Mouse (Mus musculus) embryonic facial prominence, embryonic 11.5 days (tissue): ENCODE measurements around the gene Nprl3. TPM values are rescaled to one million over a fixed set of nuclear protein-coding genes. Genes with fewer than 3 reads are reported as not detected.
A peak's percentile ranks its signal among the peaks of the same experiment; 100 is the strongest.
"Not testable (repeated sequence)": the region's sequence is repeated elsewhere in the genome, so short reads cannot be mapped to it uniquely, and the experiment has no call there.

Source experiments
- ATAC-seq: fragments of 200-750 bp; cut with Nextera tagmentation; replicated peaks from 2 replicates; pipeline ENCODE4 v1.8.0; 2017; ENCODE audit warnings: low read depth; ENCODE audit not compliant: insufficient number of reproducible peaks, low FRiP score, low TSS enrichment
- DNase-seq: peaks from one replicate; pipeline ENCODE4 v3.0.0-alpha.2; 2015; ENCODE audit warnings: low spot score
- H3K27ac ChIP-seq: fragments of 300-500 bp; sonication (generic); replicated peaks from 2 replicates; pipeline ENCODE4 v1.5.1; 2014; ENCODE audit warnings: mild to moderate bottlenecking, low read depth, low read length, control low read depth
- H3K27me3 ChIP-seq: fragments of 300-500 bp; sonication (generic); 2 replicates; pipeline ENCODE4 v1.6.1; 2014; ENCODE audit warnings: mild to moderate bottlenecking, low read length, moderate library complexity, mixed read lengths; ENCODE audit not compliant: control insufficient read depth, insufficient read depth
- H3K36me3 ChIP-seq: fragments of 300-500 bp; sonication (generic); replicated peaks from 2 replicates; pipeline ENCODE4 v1.6.1; 2014; ENCODE audit warnings: low read depth, mild to moderate bottlenecking, low read length, moderate library complexity, mixed read lengths; ENCODE audit not compliant: control insufficient read depth, insufficient read depth
- H3K4me1 ChIP-seq: fragments of 300-500 bp; sonication (generic); 2 replicates; pipeline ENCODE4 v1.6.1; 2014; ENCODE audit warnings: low read length, mixed read lengths; ENCODE audit not compliant: control insufficient read depth, insufficient read depth
- H3K4me2 ChIP-seq: fragments of 300-500 bp; sonication (generic); 2 replicates; pipeline ENCODE4 v1.6.1; 2014; ENCODE audit warnings: low read depth, mild to moderate bottlenecking, control low read depth, low read length, moderate library complexity
- H3K4me3 ChIP-seq: fragments of 300-500 bp; sonication (generic); 2 replicates; pipeline ENCODE4 v1.5.1; 2014; ENCODE audit warnings: low read depth, low read length, control low read depth
- H3K9ac ChIP-seq: fragments of 300-500 bp; sonication (generic); replicated peaks from 2 replicates; pipeline ENCODE4 v1.6.1; 2014; ENCODE audit warnings: mild to moderate bottlenecking, control low read depth, low read length
- H3K9me3 ChIP-seq: fragments of 300-500 bp; sonication (generic); replicated peaks from 2 replicates; pipeline ENCODE4 v1.6.1; 2016; ENCODE audit warnings: mild to moderate bottlenecking, low read length, inconsistent platforms, mixed read lengths; ENCODE audit not compliant: control insufficient read depth
- WGBS: fragments of 180-500 bp; shearing (Covaris S2); extraction: QIAGEN DNeasy Blood & Tissue Kit; methylation state at CpG from one replicate; pipeline ENCODE4 v1.1.7; 2014; 5-methylcytosine and 5-hydroxymethylcytosine counted together
- polyA plus RNA-seq: library from polyadenylated mRNA; unstranded; fragments of >200 nt; fragmentation: Nextera tagmentation; extraction: Ambion mirVana; gene quantifications from 2 replicates; pipeline ENCODE4 v1.2.1, GENCODE M21; 2014

Gene Nprl3
- polyA plus RNA-seq, 1 experiment from 2014 or later: 28.7 TPM

DNA sequence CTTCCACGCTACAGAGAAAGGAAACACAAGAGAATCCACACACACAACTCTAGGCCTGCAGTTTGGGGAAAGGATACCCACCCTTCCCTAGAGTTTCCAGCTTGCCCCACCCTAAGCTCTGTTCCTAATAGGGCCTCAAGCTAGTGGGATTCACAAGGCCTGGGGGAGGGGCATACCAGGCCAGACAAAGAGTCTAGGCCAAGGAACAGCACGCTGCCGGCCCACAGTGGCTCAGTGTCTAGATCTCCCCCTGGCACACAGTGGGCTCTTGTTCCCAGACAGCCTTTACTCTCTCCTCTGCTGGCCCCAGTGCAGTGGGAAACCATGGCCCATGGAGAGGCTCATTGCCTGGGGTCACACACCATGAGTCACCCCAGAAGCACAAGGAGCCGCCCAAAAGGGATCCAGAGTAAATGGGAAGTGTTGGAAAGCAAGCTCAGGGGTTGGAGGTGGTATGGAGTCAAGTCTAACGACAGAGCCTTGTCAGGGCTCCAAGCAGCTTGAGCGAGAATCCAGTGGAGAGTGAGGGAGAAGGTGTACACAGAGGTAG is 48.9 kb downstream of the Nprl3 start:
- H3K4me1 ChIP-seq: peaks cover 3% of the 10 kb centered on the region; the same call in 1 of the 2 replicates
- no peak overlapping the region for H3K4me3 ChIP-seq
- WGBS: 38% methylated on average over 6 of the region's 6 CpGs
- H3K9ac ChIP-seq: no peak overlapping the region; the same call in 1 of the 2 replicates
- DNase-seq (peak; percentile 20), ATAC-seq (no peak)
- no peaks in the 10 kb centered on the region for H3K36me3 ChIP-seq
- H3K4me2 ChIP-seq: no peak overlapping the region
- H3K9me3 ChIP-seq: no peaks in the 10 kb centered on the region
- no peak overlapping the region for H3K27ac ChIP-seq
- no peaks in the 10 kb centered on the region for H3K27me3 ChIP-seq

DNA sequence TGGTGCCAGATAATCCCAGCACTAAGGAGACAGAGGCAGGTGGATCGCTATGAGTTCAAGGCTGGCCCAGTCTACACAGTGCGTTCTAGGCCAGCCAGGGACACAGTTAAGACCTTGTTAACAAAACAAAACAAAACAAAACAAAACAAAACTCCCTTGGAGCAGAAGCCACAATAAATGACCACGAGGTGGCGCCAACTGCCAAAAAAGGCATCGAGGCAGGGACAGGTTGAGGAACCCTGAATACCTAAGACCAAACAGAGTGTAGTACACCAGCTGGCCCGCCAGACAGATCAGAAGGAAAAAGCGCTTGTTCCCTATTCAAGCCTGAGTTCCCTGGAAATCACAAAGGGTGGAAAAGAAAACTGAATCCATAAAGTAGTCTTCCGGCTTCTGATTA is 50.7 kb downstream of the Nprl3 start:
- Histone ChIP-seq H3K9ac (0 out of 2 replicates have a peak overlapping the region, but pooled peaks have one; percentile 2), H3K36me3 (no peaks in the 10 kb centered on the region; the same call in none of the 2 replicates), H3K9me3 (no peaks in the 10 kb centered on the region), H3K4me1 (no peaks in the 10 kb centered on the region), H3K4me2 (no peak overlapping the region), H3K4me3 (no peak overlapping the region), H3K27me3 (no peaks in the 10 kb centered on the region), H3K27ac (no peak overlapping the region)
- no peak for ATAC-seq
- WGBS: 29% methylated on average over 8 of the region's 8 CpGs
- DNase-seq: peak; percentile 88

DNA sequence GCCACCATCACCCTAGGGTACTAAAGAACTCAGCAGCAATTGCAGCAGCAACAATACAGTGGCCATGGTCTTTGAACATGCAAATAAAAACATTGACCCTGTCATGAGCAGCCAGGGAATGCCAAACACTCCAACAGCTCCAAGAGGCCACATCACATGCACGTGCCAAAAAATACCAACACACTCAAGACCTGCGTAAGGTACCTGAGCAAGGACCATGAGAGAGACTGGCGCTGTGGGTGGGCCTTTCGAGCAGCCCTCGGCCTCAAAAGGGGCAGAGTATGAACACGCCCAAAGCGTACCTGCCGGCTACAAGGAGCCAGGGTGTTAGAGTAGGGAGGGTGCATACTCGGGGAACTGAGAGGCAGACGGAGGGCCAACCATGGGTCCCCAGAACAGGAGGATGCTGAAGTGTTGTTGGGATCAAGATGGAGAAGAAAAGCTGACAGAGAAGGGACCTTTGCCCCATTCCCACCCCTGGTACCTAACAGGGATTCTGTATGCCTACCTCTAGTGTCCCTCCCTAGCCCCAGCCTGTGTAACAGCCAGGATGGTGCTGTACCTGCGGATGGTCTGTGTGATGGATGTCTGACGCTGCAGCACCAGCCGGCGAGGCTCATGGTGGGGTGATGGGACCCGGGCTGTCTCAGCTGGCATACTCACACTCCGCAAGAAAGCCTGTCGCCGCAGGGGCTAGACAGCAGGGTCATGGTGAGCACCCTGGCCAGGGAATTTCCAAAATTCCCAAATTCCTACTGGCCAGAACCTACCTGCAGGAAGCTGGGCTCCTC is 51.9 kb downstream of the Nprl3 start:
- Histone ChIP-seq H3K27ac (no peak overlapping the region), H3K9me3 (no peaks in the 10 kb centered on the region), H3K4me3 (no peak overlapping the region), H3K9ac (no peak overlapping the region), H3K36me3 (peaks cover 4% of the 10 kb centered on the region), H3K27me3 (no peaks in the 10 kb centered on the region), H3K4me1 (no peaks in the 10 kb centered on the region), H3K4me2 (no peak overlapping the region)
- no peak for ATAC-seq
- 91% methylated on average over 18 of the region's 18 CpGs for WGBS
- no peak for DNase-seq

GRCm38 (mm10) chr11:32210623-32211022 is 56.9 kb downstream of the Nprl3 start:
- peaks cover 14% of the 10 kb centered on the region for H3K36me3 ChIP-seq
- H3K9me3 ChIP-seq: no peaks in the 10 kb centered on the region
- WGBS: 86% methylated on average over 9 of the region's 9 CpGs
- no peaks in the 10 kb centered on the region for H3K27me3 ChIP-seq
- no peak overlapping the region for H3K27ac ChIP-seq
- ATAC-seq (no peak), DNase-seq (no peak)
- H3K4me2 ChIP-seq: no peak overlapping the region
- H3K9ac ChIP-seq: no peak overlapping the region
- H3K4me1 ChIP-seq: no peaks in the 10 kb centered on the region
- H3K4me3 ChIP-seq: no peak overlapping the region

- Histone ChIP-seq H3K36me3 (peaks cover 8% of the 10 kb centered on the region), H3K4me2 (peak within 1 kb of the TSS; percentile 78), H3K9ac (peak within 1 kb of the TSS; percentile 75), H3K27ac (0 out of 2 replicates have a peak within 1 kb of the TSS, but pooled peaks have one; percentile 58), H3K4me1 (no peaks in the 10 kb centered on the region), H3K4me3 (peak within 1 kb of the TSS; percentile 60), H3K27me3 (no peaks in the 10 kb centered on the region), H3K9me3 (no peaks in the 10 kb centered on the region)
- WGBS: under 1% methylated on average over 52 of the region's 52 CpGs
- ATAC-seq: peak; percentile 100
- DNase-seq: peak; percentile 99
Measured at GRCm38 (mm10) chr11:32205058-32205873, 62.2 kb downstream of the Nprl3 start, which contains the start of gene Snrnp25. Snrnp25 (plus strand) TSS chr11:32205415.

DNA sequence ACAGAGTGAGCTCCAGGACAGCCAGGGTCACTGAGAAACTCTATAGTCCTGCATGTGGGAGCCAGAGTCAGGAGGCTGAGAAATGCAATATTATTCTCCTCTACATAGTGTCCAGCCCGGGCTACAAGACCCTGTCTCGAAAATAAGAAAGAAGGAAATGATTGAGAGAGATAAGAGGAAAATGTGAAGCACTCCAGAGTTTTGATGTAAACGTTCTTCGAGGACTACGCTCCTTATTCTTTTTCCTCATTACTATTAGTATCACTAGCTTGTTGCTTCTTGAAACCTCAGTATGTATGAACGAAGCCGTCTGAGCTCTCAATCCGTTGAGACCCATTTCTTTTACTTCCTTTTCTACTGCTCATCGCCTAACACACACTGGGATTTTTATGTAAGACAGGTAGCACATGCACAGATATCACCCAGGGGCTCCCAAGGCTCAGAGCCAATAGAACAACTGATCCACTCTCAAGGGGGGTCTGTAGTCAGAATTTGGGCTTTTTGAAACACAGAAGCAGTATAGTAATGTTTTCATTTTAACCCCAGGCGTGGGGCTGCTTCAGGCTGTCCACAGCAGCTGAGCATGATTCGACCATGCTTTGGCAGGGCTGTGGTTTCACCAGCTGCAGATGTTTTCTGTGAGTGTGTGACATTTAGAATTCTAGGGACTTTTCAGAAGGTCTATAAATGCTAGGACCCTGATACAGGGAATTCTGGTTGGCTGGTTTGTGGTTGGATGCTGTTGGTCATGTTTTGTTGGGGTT is 65.4 kb downstream of the Nprl3 start:
- H3K4me2 ChIP-seq: no peak overlapping the region
- H3K4me1 ChIP-seq: no peaks in the 10 kb centered on the region
- ATAC-seq: no peak
- no peak overlapping the region for H3K27ac ChIP-seq
- no peak overlapping the region for H3K9ac ChIP-seq
- WGBS: 77% methylated on average over 11 of the region's 11 CpGs
- no peaks in the 10 kb centered on the region for H3K36me3 ChIP-seq
- H3K4me3 ChIP-seq: no peak overlapping the region
- H3K9me3 ChIP-seq: no peaks in the 10 kb centered on the region
- no peaks in the 10 kb centered on the region for H3K27me3 ChIP-seq
- no peak for DNase-seq

- not testable (repeated sequence) for ATAC-seq, H3K4me2 ChIP-seq, H3K36me3 ChIP-seq, H3K9me3 ChIP-seq, DNase-seq, H3K9ac ChIP-seq, H3K27me3 ChIP-seq, H3K4me1 ChIP-seq, H3K4me3 ChIP-seq, H3K27ac ChIP-seq
- 52% methylated on average over 1 of the region's 1 CpGs for WGBS
Measured at GRCm38 (mm10) chr11:32200992-32201391, 66.5 kb downstream of the Nprl3 start.
